ENCODE assay signal across 9 mouse cellular contexts in genomic region chr2:35506311-35507190, GRCm38 (mm10). TPM values are rescaled to one million over a fixed set of nuclear protein-coding genes. Genes with fewer than 3 reads are reported as not detected.
DNase-seq lines count a peak whose midpoint lies in the region; ATAC-seq and TF ChIP-seq lines count a peak whose summit lies in the region.
"Had no signal": no experiment of that assay in that cellular context is flagged by ENCODE, and none has a peak within 500 bp of the region (broad histone marks: within the 10 kb centered on the region; RNA-seq: fewer than 3 reads in every experiment).

No protein-coding gene starts in this region.

- no peak overlapping the region for H3K4me2 ChIP-seq in forebrain, embryonic 16.5 days (ENCODE audit: low read length)

- TF ChIP-seq CTCF in cerebellum, adult 2 months (IDR thresholded peaks at IDR 0.05; ENCODE audit: borderline replicate concordance, insufficient read depth, low read depth, low read length): no peak

- no peak overlapping the region for H3K4me3 ChIP-seq in forebrain, embryonic 16.5 days (replicated peaks; ENCODE audit: low read length)
- H3K4me3 ChIP-seq in cerebellum, adult 2 months (replicated peaks; ENCODE audit: insufficient read depth, low read depth, low read length): no peak overlapping the region
- H3K4me3 ChIP-seq: myocyte had no signal

- H3K9me3 ChIP-seq in forebrain, embryonic 16.5 days (ENCODE audit: control insufficient read depth, low read length): no peaks in the 10 kb centered on the region

- WGBS in forebrain, embryonic 16.5 days: 25% methylated on average over 6 of the region's 6 CpGs
- WGBS in cerebellum, adult 2 months: 69% methylated on average over 6 of the region's 6 CpGs

- no peaks in the 10 kb centered on the region for H3K36me3 ChIP-seq in forebrain, embryonic 16.5 days (ENCODE audit: control insufficient read depth, insufficient read depth)

- H3K27me3 ChIP-seq in forebrain, embryonic 16.5 days (replicated peaks; ENCODE audit: control insufficient read depth, insufficient read depth, low read length): no peaks in the 10 kb centered on the region
- no peaks in the 10 kb centered on the region for H3K27me3 ChIP-seq in cerebellum, adult 2 months (ENCODE audit: control insufficient read depth, insufficient read depth, low read length)

- TF ChIP-seq POLR2A in cerebellum, adult 2 months (IDR thresholded peaks at IDR 0.05; ENCODE audit: borderline replicate concordance, insufficient read depth, low read length): no peak

- peak; percentile 27 for DNase-seq in spleen, adult 12 weeks (ENCODE audit: low spot score)
- no peak for DNase-seq in spleen, postnatal 14 days (ENCODE audit: low spot score in 2 of 2)
- DNase-seq in left cerebral cortex, postnatal 25 days (ENCODE audit: low spot score in 2 of 2): peak; percentile 56 to 66
- DNase-seq in MN1 (ENCODE audit: low spot score): no peak
- no peak for DNase-seq in adrenal gland, adult (ENCODE audit: inconsistent age in 2 of 2, low spot score in 1 of 2)
- DNase-seq in cerebellum, adult 2 months: no peak

- no peak overlapping the region for H3K9ac ChIP-seq in forebrain, embryonic 16.5 days (replicated peaks; ENCODE audit: low read depth, low read length)

- H3K27ac ChIP-seq in forebrain, embryonic 16.5 days (ENCODE audit: low read length): no peak overlapping the region
- no peak overlapping the region for H3K27ac ChIP-seq in cerebellum, adult 2 months (ENCODE audit: insufficient read depth, low read length)

- ATAC-seq in forebrain, embryonic 16.5 days: peak; percentile 61
- ATAC-seq in megakaryocyte-erythroid progenitor cell, adult 5-6 weeks (replicated peaks; ENCODE audit: low FRiP score, low TSS enrichment, poor library complexity, severe bottlenecking): peak; percentile 72

- intact Hi-C loops in left cerebral cortex, postnatal 25 days (cut with DNase I): loop anchor here (5.0 to 10.0 kb wide), 4 partner anchors 109 to 302 kb away; partner anchors contain the start of genes 4930402F06Rik and Rab14

- peaks cover 14% of the 10 kb centered on the region; the same call in 1 of the 2 replicates for H3K4me1 ChIP-seq in forebrain, embryonic 16.5 days (replicated peaks; ENCODE audit: control insufficient read depth, insufficient read depth, low read length)
- H3K4me1 ChIP-seq in cerebellum, adult 2 months (ENCODE audit: control insufficient read depth, insufficient read depth, low read length): no peaks in the 10 kb centered on the region

RNA-seq across cellular contexts. Expression of gene Ggta1, which starts 43.5 kb away (rescaled TPM):
- polyA plus RNA-seq in forebrain, embryonic 16.5 days (2015; fragmentation: Nextera tagmentation; extraction: Ambion mirVana): 4.1 and 6.5 TPM in 2 replicates
- 1 to 10 TPM; 2.8 to 3.4 TPM for total RNA-seq in left cerebral cortex, postnatal 25 days (2021)
- 8.4 and 13.4 TPM in 2 replicates for total RNA-seq in megakaryocyte-erythroid progenitor cell, adult 5-6 weeks (2014; fragmentation: Nextera tagmentation)
- total RNA-seq in megakaryocyte-erythroid progenitor cell, adult 5-6 weeks (2017): 12.5 and 18.7 TPM in 2 replicates
- 1.2 and 1.5 TPM in 2 replicates for polyA plus RNA-seq in cerebellum, adult 2 months (2012; rRNA removed)

RNA-seq across cellular contexts. Expression of gene Dab2ip, which starts 51.5 kb away (rescaled TPM):
- 39.3 and 42.8 TPM in 2 replicates for polyA plus RNA-seq in forebrain, embryonic 16.5 days (2015; fragmentation: Nextera tagmentation; extraction: Ambion mirVana)
- total RNA-seq in left cerebral cortex, postnatal 25 days (2021): 100 to 1,000 TPM; 143 to 154 TPM
- total RNA-seq in megakaryocyte-erythroid progenitor cell, adult 5-6 weeks (2014; fragmentation: Nextera tagmentation): 3.2 and 5.9 TPM in 2 replicates
- total RNA-seq in megakaryocyte-erythroid progenitor cell, adult 5-6 weeks (2017): 3.2 TPM in 2 replicates
- 136 and 171 TPM in 2 replicates for polyA plus RNA-seq in cerebellum, adult 2 months (2012; rRNA removed)

Comparison
In these comparisons a context has a peak if more than half of its experiments do, and no peak if none do; other contexts are left out.
1. DNase-seq: peak in spleen, adult 12 weeks (single experiment) and left cerebral cortex, postnatal 25 days (2 of 2); none in spleen, postnatal 14 days (0 of 2), MN1 (single experiment), adrenal gland, adult (0 of 2) and cerebellum, adult 2 months (0 of 2).
2. RNA of gene Dab2ip, which starts 51.5 kb away (total RNA-seq): 143 to 154 TPM in left cerebral cortex, postnatal 25 days; 3.2 to 5.9 TPM in megakaryocyte-erythroid progenitor cell, adult 5-6 weeks; every median in the first group is over 10 times any median in the second.